Mouse (Mus musculus): ENCODE results near the gene Tmem259. TPM values are rescaled to one million over a fixed set of nuclear protein-coding genes. Genes with fewer than 3 reads are reported as not detected.

Gene Tmem259
- total RNA-seq, 2 experiments from 2014 or later, result 85.5 to 90.8 TPM

Other genes starting within 250 kb of the Tmem259 start
- gene Polrmt, start 237.7 kb downstream of the Tmem259 start, total RNA-seq (2021), result 10 to 100 TPM; 20.8 to 24.6 TPM
- gene Fgf22, start 229.3 kb downstream of the Tmem259 start, total RNA-seq (2021), result not detected
- 10 to 100 TPM; 35.2 to 36.1 TPM for gene Rnf126, start 217.4 kb downstream of the Tmem259 start, total RNA-seq (2021)
- 1 to 10 TPM; 1.1 to 1.6 TPM for gene Fstl3, start 207.1 kb downstream of the Tmem259 start, total RNA-seq (2021)
- gene Prss57, start 193.4 kb downstream of the Tmem259 start, total RNA-seq (2021), result under 1 TPM in 1 of 2 experiments, not detected in 1; 0.11 TPM
- 10 to 100 TPM; 26.6 to 36.8 TPM for gene Palm, start 190.8 kb downstream of the Tmem259 start, total RNA-seq (2021)
- under 1 TPM in 1 of 2 experiments, not detected in 1; 0.54 TPM for gene Misp, start 163.3 kb downstream of the Tmem259 start, total RNA-seq (2021)
- gene Ptbp1, start 129.9 kb downstream of the Tmem259 start, total RNA-seq (2021), result 100 to 1,000 TPM in 1 of 2 experiments, 10 to 100 TPM in 1; 75.2 to 110 TPM
- 1 to 10 TPM in 1 of 2 experiments, not detected in 1; 2.1 TPM for gene Prtn3, start 109.9 kb downstream of the Tmem259 start, total RNA-seq (2021)
- gene Plppr3, start 109.7 kb downstream of the Tmem259 start, total RNA-seq (2021), result 1 to 10 TPM in 1 of 2 experiments, under 1 TPM in 1; 0.49 to 1.6 TPM
- 1 to 10 TPM in 1 of 2 experiments, not detected in 1; 1.9 TPM for gene Elane, start 98.1 kb downstream of the Tmem259 start, total RNA-seq (2021)
- 10 to 100 TPM; 21.5 to 22.8 TPM for gene Cfd, start 93.5 kb downstream of the Tmem259 start, total RNA-seq (2021)
- gene Med16, start 75.4 kb downstream of the Tmem259 start, total RNA-seq (2021), result 10 to 100 TPM; 39.6 to 43.8 TPM
- not detected for gene Gm26602, start 73.5 kb downstream of the Tmem259 start, total RNA-seq (2021)
- under 1 TPM; 0.23 to 0.59 TPM for gene Kiss1r, start 67.4 kb downstream of the Tmem259 start, total RNA-seq (2021)
- 100 to 1,000 TPM; 101 to 108 TPM for gene R3hdm4, start 63.1 kb downstream of the Tmem259 start, total RNA-seq (2021)
- gene Arid3a, start 57.3 kb downstream of the Tmem259 start, total RNA-seq (2021), result 1 to 10 TPM; 2.6 to 4.1 TPM
- 10 to 100 TPM; 18.0 to 21.8 TPM for gene Wdr18, start 24.2 kb downstream of the Tmem259 start, total RNA-seq (2021)
- gene Grin3b, start 13.6 kb downstream of the Tmem259 start, total RNA-seq (2021), result under 1 TPM; 0.14 to 0.38 TPM
- 10 to 100 TPM; 26.1 to 38.6 TPM for gene Cnn2, start 4.3 kb upstream of the Tmem259 start, total RNA-seq (2021)
- gene Abca7, start 12.2 kb upstream of the Tmem259 start, total RNA-seq (2021), result 1 to 10 TPM; 3.2 to 4.2 TPM
- gene Arhgap45, start 32.3 kb upstream of the Tmem259 start, total RNA-seq (2021), result 1 to 10 TPM; 2.0 to 3.5 TPM
- gene Polr2e, start 55.5 kb upstream of the Tmem259 start, total RNA-seq (2021), result 10 to 100 TPM; 62.1 to 62.7 TPM
- gene Gpx4, start 62.8 kb upstream of the Tmem259 start, total RNA-seq (2021), result 100 to 1,000 TPM; 380 to 398 TPM
- gene Sbno2, start 121.2 kb upstream of the Tmem259 start, total RNA-seq (2021), result 10 to 100 TPM in 1 of 2 experiments, 1 to 10 TPM in 1; 7.7 to 11.6 TPM
- gene Stk11, start 131.5 kb upstream of the Tmem259 start, total RNA-seq (2021), result 100 to 1,000 TPM; 105 to 110 TPM
- gene Atp5d, start 154.3 kb upstream of the Tmem259 start, total RNA-seq (2021), result 100 to 1,000 TPM; 576 to 659 TPM
- gene Cbarp, start 156.5 kb upstream of the Tmem259 start, total RNA-seq (2021), result 1 to 10 TPM; 2.3 to 3.2 TPM
- 10 to 100 TPM; 34.3 to 62.7 TPM for gene Midn, start 163.9 kb upstream of the Tmem259 start, total RNA-seq (2021)
- gene Cirbp, start 181.7 kb upstream of the Tmem259 start, total RNA-seq (2021), result 10 to 100 TPM; 84.3 to 88.4 TPM
- gene 1600002K03Rik, start 188.6 kb upstream of the Tmem259 start, total RNA-seq (2021), result 1 to 10 TPM; 3.9 to 5.5 TPM
- 1 to 10 TPM; 1.1 to 1.9 TPM for gene Efna2, start 195.2 kb upstream of the Tmem259 start, total RNA-seq (2021)
- 10 to 100 TPM; 26.4 to 31.3 TPM for gene Mum1, start 242.1 kb upstream of the Tmem259 start, total RNA-seq (2021)